ENCODE assay signal across 25 mouse cellular contexts in the genomic region with DNA sequence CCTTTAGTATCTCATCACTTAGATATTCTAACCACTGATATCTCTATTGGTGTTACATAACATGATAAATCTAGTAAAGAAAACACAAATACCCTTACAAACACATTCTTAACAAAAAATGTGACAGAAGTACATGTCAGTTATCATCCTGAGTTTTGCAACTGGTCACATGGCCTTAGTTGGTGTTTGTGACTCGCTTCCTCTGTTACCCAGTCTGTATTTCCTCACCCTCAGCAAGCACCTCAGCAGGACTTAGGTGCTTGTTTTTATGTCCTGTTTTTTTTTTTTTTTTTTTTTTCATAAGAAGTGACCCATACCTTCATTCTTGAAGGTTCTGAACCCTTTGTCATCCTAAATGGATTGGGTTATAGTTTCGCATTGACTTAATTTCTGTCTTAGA. TPM values are rescaled to one million over a fixed set of nuclear protein-coding genes. Genes with fewer than 3 reads are reported as not detected.
A peak's percentile ranks its signal among the peaks of the same experiment; 100 is the strongest.
DNase-seq lines count a peak whose midpoint lies in the region; ATAC-seq lines count a peak whose summit lies in the region.
"Had no signal": no experiment of that assay in that cellular context is flagged by ENCODE, and none has a peak within 500 bp of the region (broad histone marks: within the 10 kb centered on the region; RNA-seq: fewer than 3 reads in every experiment).

No protein-coding gene starts in this region.

- no peak overlapping the region for H3K4me3 ChIP-seq in forebrain, embryonic 16.5 days (replicated peaks; ENCODE audit: low read length)
- no peak overlapping the region for H3K4me3 ChIP-seq in forebrain, embryonic 12.5 days (replicated peaks)
- no peak overlapping the region for H3K4me3 ChIP-seq in forebrain, embryonic 14.5 days (ENCODE audit: low read depth, low read length)
- H3K4me3 ChIP-seq: embryonic facial prominence, embryonic 10.5 days; embryonic facial prominence, embryonic 12.5 days; forebrain, embryonic 15.5 days had no signal

- H3K4me2 ChIP-seq in forebrain, embryonic 16.5 days (ENCODE audit: low read length) = no peak overlapping the region
- no peak overlapping the region for H3K4me2 ChIP-seq in forebrain, embryonic 12.5 days
- H3K4me2 ChIP-seq in forebrain, embryonic 14.5 days (ENCODE audit: low read length) = no peak overlapping the region
- H3K4me2 ChIP-seq: embryonic facial prominence, embryonic 12.5 days; forebrain, embryonic 15.5 days had no signal

- 99% methylated on average over 2 of the region's 2 CpGs for WGBS in forebrain, embryonic 16.5 days
- 97% methylated on average over 2 of the region's 2 CpGs for WGBS in forebrain, embryonic 12.5 days
- 98% methylated on average over 2 of the region's 2 CpGs for whole genome bisulfite sequencing in forebrain, embryonic 14.5 days

- no peaks in the 10 kb centered on the region for H3K9me3 ChIP-seq in forebrain, embryonic 16.5 days (ENCODE audit: control insufficient read depth, low read length)
- no peaks in the 10 kb centered on the region for H3K9me3 ChIP-seq in forebrain, embryonic 12.5 days
- H3K9me3 ChIP-seq in forebrain, embryonic 14.5 days (replicated peaks; ENCODE audit: control insufficient read depth, low read length) = no peaks in the 10 kb centered on the region
- H3K9me3 ChIP-seq: embryonic facial prominence, embryonic 10.5 days; embryonic facial prominence, embryonic 12.5 days; forebrain, embryonic 15.5 days; G1E had no signal

- no peak overlapping the region for H3K27ac ChIP-seq in forebrain, embryonic 16.5 days (ENCODE audit: low read length)
- H3K27ac ChIP-seq in forebrain, embryonic 12.5 days = no peak overlapping the region
- H3K27ac ChIP-seq in forebrain, embryonic 14.5 days (ENCODE audit: low read depth, low read length) = no peak overlapping the region
- H3K27ac ChIP-seq: embryonic facial prominence, embryonic 10.5 days; embryonic facial prominence, embryonic 12.5 days; forebrain, embryonic 15.5 days had no signal

- H3K9ac ChIP-seq in forebrain, embryonic 16.5 days (replicated peaks; ENCODE audit: low read depth, low read length) = no peak overlapping the region
- H3K9ac ChIP-seq in forebrain, embryonic 12.5 days = no peak overlapping the region
- no peak overlapping the region for H3K9ac ChIP-seq in forebrain, embryonic 14.5 days (ENCODE audit: low read length)
- H3K9ac ChIP-seq: embryonic facial prominence, embryonic 12.5 days; forebrain, embryonic 15.5 days had no signal

- no peaks in the 10 kb centered on the region for H3K27me3 ChIP-seq in forebrain, embryonic 16.5 days (replicated peaks; ENCODE audit: control insufficient read depth, insufficient read depth, low read length)
- no peaks in the 10 kb centered on the region for H3K27me3 ChIP-seq in forebrain, embryonic 12.5 days
- no peaks in the 10 kb centered on the region for H3K27me3 ChIP-seq in forebrain, embryonic 14.5 days (replicated peaks; ENCODE audit: control insufficient read depth, insufficient read depth, low read length)
- H3K27me3 ChIP-seq: CH12.LX; embryonic facial prominence, embryonic 12.5 days; forebrain, embryonic 15.5 days; Patski had no signal

- peak; percentile 71 for DNase-seq in 416B (ENCODE audit: low read depth)
- no peak for DNase-seq in forebrain, embryonic 14.5 days (ENCODE audit: low spot score)
- DNase-seq: adrenal gland, adult 8-10 months; adrenal gland, postnatal 14 days; adrenal gland, postnatal 36 days; B cell, adult 2 months; cerebellum, adult 11-12 months; cerebellum, adult 2 months; cerebellum, adult 9-10 months; cerebellum, postnatal 10 days; cerebellum, postnatal 25 days had no signal

- ATAC-seq in granulocyte monocyte progenitor cell, adult 5-6 weeks (replicated peaks; ENCODE audit: poor library complexity, severe bottlenecking) = peak; percentile 93
- ATAC-seq in megakaryocyte progenitor cell, adult 5-6 weeks (replicated peaks; ENCODE audit: poor library complexity) = peak; percentile 62; the same call in 1 of the 2 replicates
- ATAC-seq in forebrain, embryonic 16.5 days = no peak
- no peak for ATAC-seq in forebrain, embryonic 12.5 days (ENCODE audit: low FRiP score)
- ATAC-seq in forebrain, embryonic 14.5 days = no peak
- ATAC-seq: activated CD4-positive, CD25-positive, alpha-beta regulatory T cell, adult 4 months; CD4-positive, CD25-positive, alpha-beta regulatory T cell, adult 4 months; forebrain, embryonic 15.5 days; Patski had no signal

- no peaks in the 10 kb centered on the region; the same call in 1 of the 2 replicates for H3K4me1 ChIP-seq in forebrain, embryonic 16.5 days (replicated peaks; ENCODE audit: control insufficient read depth, insufficient read depth, low read length)
- H3K4me1 ChIP-seq in forebrain, embryonic 12.5 days = 0 out of 2 replicates have a peak, but pooled peaks cover 3% of the 10 kb centered on the region
- H3K4me1 ChIP-seq in forebrain, embryonic 14.5 days (ENCODE audit: control insufficient read depth, insufficient read depth, low read length) = 0 out of 2 replicates have a peak, but pooled peaks cover 2% of the 10 kb centered on the region
- H3K4me1 ChIP-seq: embryonic facial prominence, embryonic 10.5 days; embryonic facial prominence, embryonic 12.5 days had no signal

- H3K36me3 ChIP-seq in forebrain, embryonic 16.5 days (ENCODE audit: control insufficient read depth, insufficient read depth) = peaks cover 44% of the 10 kb centered on the region
- peaks cover 91% of the 10 kb centered on the region for H3K36me3 ChIP-seq in forebrain, embryonic 12.5 days (replicated peaks)
- H3K36me3 ChIP-seq in forebrain, embryonic 14.5 days (ENCODE audit: control insufficient read depth, insufficient read depth, low read length) = peaks cover 93% of the 10 kb centered on the region

RNA-seq across cellular contexts. Expression of gene Zxdc, which starts 8.4 kb away (rescaled TPM):
- 13.3 and 14.0 TPM in 2 replicates for total RNA-seq in granulocyte monocyte progenitor cell, adult 5-6 weeks (2014; fragmentation: Nextera tagmentation)
- 11.5 and 12.6 TPM in 2 replicates for total RNA-seq in granulocyte monocyte progenitor cell, adult 5-6 weeks (2017)
- 11.1 and 11.8 TPM in 2 replicates for total RNA-seq in megakaryocyte progenitor cell, adult 5-6 weeks (2015)
- 8.7 and 9.6 TPM in 2 replicates for total RNA-seq in megakaryocyte progenitor cell, adult 5-6 weeks (2017)
- polyA plus RNA-seq in forebrain, embryonic 16.5 days (2015; fragmentation: Nextera tagmentation; extraction: Ambion mirVana) = 10.1 and 10.4 TPM in 2 replicates
- 13.8 and 15.8 TPM in 2 replicates for polyA plus RNA-seq in forebrain, embryonic 12.5 days (2016; fragmentation: Nextera tagmentation; extraction: Ambion mirVana)
- 13.4 and 14.0 TPM in 2 replicates for polyA plus RNA-seq in forebrain, embryonic 14.5 days (2014; fragmentation: Nextera tagmentation; extraction: Ambion mirVana)

RNA-seq across cellular contexts. Expression of gene Uroc1, which starts 44.6 kb away (rescaled TPM):
- total RNA-seq in granulocyte monocyte progenitor cell, adult 5-6 weeks (2014; fragmentation: Nextera tagmentation) = not detected in 2 replicates
- total RNA-seq in granulocyte monocyte progenitor cell, adult 5-6 weeks (2017) = not detected in 2 replicates
- not detected in 2 replicates for total RNA-seq in megakaryocyte progenitor cell, adult 5-6 weeks (2015)
- total RNA-seq in megakaryocyte progenitor cell, adult 5-6 weeks (2017) = not detected in 2 replicates
- polyA plus RNA-seq in forebrain, embryonic 16.5 days (2015; fragmentation: Nextera tagmentation; extraction: Ambion mirVana) = not detected in 2 replicates
- not detected in 2 replicates for polyA plus RNA-seq in forebrain, embryonic 12.5 days (2016; fragmentation: Nextera tagmentation; extraction: Ambion mirVana)
- polyA plus RNA-seq in forebrain, embryonic 14.5 days (2014; fragmentation: Nextera tagmentation; extraction: Ambion mirVana) = not detected in 2 replicates
- total RNA-seq: CH12.LX, G1E had no signal
- polyA plus RNA-seq: activated CD4-positive, CD25-positive, alpha-beta regulatory T cell, adult 4 months; CD4-positive, CD25-positive, alpha-beta regulatory T cell, adult 4 months; cerebellum, adult 2 months; embryonic facial prominence, embryonic 12.5 days; forebrain, embryonic 11.5 days; forebrain, embryonic 15.5 days; G1E had no signal

RNA-seq across cellular contexts. Expression of gene Cfap100, which starts 50.9 kb away (rescaled TPM):
- not detected in 2 replicates for total RNA-seq in granulocyte monocyte progenitor cell, adult 5-6 weeks (2014; fragmentation: Nextera tagmentation)
- not detected in 2 replicates for total RNA-seq in granulocyte monocyte progenitor cell, adult 5-6 weeks (2017)
- not detected in 2 replicates for total RNA-seq in megakaryocyte progenitor cell, adult 5-6 weeks (2015)
- not detected in 2 replicates for total RNA-seq in megakaryocyte progenitor cell, adult 5-6 weeks (2017)
- 4.4 and 5.4 TPM in 2 replicates for polyA plus RNA-seq in forebrain, embryonic 16.5 days (2015; fragmentation: Nextera tagmentation; extraction: Ambion mirVana)
- polyA plus RNA-seq in forebrain, embryonic 12.5 days (2016; fragmentation: Nextera tagmentation; extraction: Ambion mirVana) = 1.9 and 2.6 TPM in 2 replicates
- 3.0 and 3.1 TPM in 2 replicates for polyA plus RNA-seq in forebrain, embryonic 14.5 days (2014; fragmentation: Nextera tagmentation; extraction: Ambion mirVana)
- total RNA-seq: CH12.LX had no signal
- polyA plus RNA-seq: CD4-positive, CD25-positive, alpha-beta regulatory T cell, adult 4 months; G1E had no signal

RNA-seq across cellular contexts. Expression of gene Chst13, which starts 52.7 kb away (rescaled TPM):
- total RNA-seq in granulocyte monocyte progenitor cell, adult 5-6 weeks (2014; fragmentation: Nextera tagmentation) = 11.5 and 16.0 TPM in 2 replicates
- total RNA-seq in granulocyte monocyte progenitor cell, adult 5-6 weeks (2017) = 15.9 and 19.9 TPM in 2 replicates
- 17.3 and 20.7 TPM in 2 replicates for total RNA-seq in megakaryocyte progenitor cell, adult 5-6 weeks (2015)
- total RNA-seq in megakaryocyte progenitor cell, adult 5-6 weeks (2017) = 10.9 and 11.3 TPM in 2 replicates
- polyA plus RNA-seq in forebrain, embryonic 16.5 days (2015; fragmentation: Nextera tagmentation; extraction: Ambion mirVana) = not detected in 2 replicates
- not detected in 2 replicates for polyA plus RNA-seq in forebrain, embryonic 12.5 days (2016; fragmentation: Nextera tagmentation; extraction: Ambion mirVana)
- polyA plus RNA-seq in forebrain, embryonic 14.5 days (2014; fragmentation: Nextera tagmentation; extraction: Ambion mirVana) = not detected in 2 replicates
- total RNA-seq: adrenal gland, adult 18-20 months had no signal
- polyA plus RNA-seq: activated CD4-positive, CD25-positive, alpha-beta regulatory T cell, adult 4 months; CD4-positive, CD25-positive, alpha-beta regulatory T cell, adult 4 months; cerebellum, adult 2 months; forebrain, embryonic 15.5 days had no signal

Comparison
In these comparisons a context has a peak if more than half of its experiments do, and no peak if none do; other contexts are left out.
1. ATAC-seq: peak in granulocyte monocyte progenitor cell, adult 5-6 weeks (single experiment) and megakaryocyte progenitor cell, adult 5-6 weeks (single experiment); none in forebrain, embryonic 16.5 days (single experiment), forebrain, embryonic 12.5 days (single experiment) and forebrain, embryonic 14.5 days (single experiment).